Mouse (Mus musculus) megakaryocyte, embryonic 14.5 days (primary cell): Measurements from ENCODE around the gene Sorcs2. TPM values are rescaled to one million over a fixed set of nuclear protein-coding genes. Genes with fewer than 3 reads are reported as not detected.

Experiments used
- H3K27me3 ChIP-seq: replicated peaks from 2 replicates; pipeline ENCODE3; 2012; ENCODE audit warnings: inconsistent platforms
- H3K36me3 ChIP-seq: replicated peaks from 2 replicates; pipeline ENCODE3; 2012; ENCODE audit warnings: low read length, inconsistent platforms, mixed read lengths
- H3K4me1 ChIP-seq: 2 replicates; pipeline ENCODE4 v1.6.1; 2012; ENCODE audit warnings: inconsistent platforms
- H3K4me3 ChIP-seq: replicated peaks from 2 replicates; pipeline ENCODE3; 2012; ENCODE audit warnings: moderate library complexity, mild to moderate bottlenecking, inconsistent platforms
- H3K9me3 ChIP-seq: 2 replicates; pipeline ENCODE4 v1.6.1; 2012; ENCODE audit warnings: inconsistent platforms
- FLI1 ChIP-seq: IDR thresholded peaks from 2 replicates; pipeline ENCODE4 v1.6.1; 2012; ENCODE audit warnings: low read length, inconsistent platforms, mixed read lengths
- GATA1 ChIP-seq: IDR thresholded peaks from 3 replicates; pipeline ENCODE4 v1.6.1; 2012; ENCODE audit warnings: mixed read lengths, low read length, inconsistent platforms, borderline replicate concordance
- polyA plus RNA-seq: library from polyadenylated mRNA; stranded (reverse); fragments of >175 nt; gene quantifications from 2 replicates; pipeline ENCODE4 v1.2.3, GENCODE M21; 2012; ENCODE audit warnings: low replicate concordance; ENCODE audit not compliant: insufficient read depth

The Sorcs2 gene
- polyA plus RNA-seq, 1 experiment: not detected

DNA sequence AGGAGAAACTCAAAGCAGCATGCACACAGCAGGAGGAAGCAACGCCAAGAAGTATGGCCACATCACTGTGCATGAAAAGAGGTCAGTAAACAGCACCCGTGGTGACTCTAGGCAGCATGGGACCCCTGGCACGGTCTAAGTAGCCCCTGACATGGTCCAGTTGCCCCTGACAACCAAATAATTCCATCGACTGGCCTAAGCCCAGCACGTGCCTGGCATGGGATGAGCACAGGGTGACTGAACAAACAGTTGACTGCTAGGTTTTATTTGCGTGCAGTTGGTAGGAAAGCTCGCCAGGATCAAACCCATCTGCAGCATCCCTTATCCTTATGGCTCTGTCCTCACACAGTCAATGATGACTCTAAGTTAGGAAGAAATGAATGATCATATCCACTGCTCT lies 61.7 kb downstream of the Sorcs2 start:
- no peaks in the 10 kb centered on the region for H3K36me3 ChIP-seq
- no peaks in the 10 kb centered on the region for H3K9me3 ChIP-seq
- no peak for TF ChIP-seq GATA1
- TF ChIP-seq FLI1: no peak

DNA sequence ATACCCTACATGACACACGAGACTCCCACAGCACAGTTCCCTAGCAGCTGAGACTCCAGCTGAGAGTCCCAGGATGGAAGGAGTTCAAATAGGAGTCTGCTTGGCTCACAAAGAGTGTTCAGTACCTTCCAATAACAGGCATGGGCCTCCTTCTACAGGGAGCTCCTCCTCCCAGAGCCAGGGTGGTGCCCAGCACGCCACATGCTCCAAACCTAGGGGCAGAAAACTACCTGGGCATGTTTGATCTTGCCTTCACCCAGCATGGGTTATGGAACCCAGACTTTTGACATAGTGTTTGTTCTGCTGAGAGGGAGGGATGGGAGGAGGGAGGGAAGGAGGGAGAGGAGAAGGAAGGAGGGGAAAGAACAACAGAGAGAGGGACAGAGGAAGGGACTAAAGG lies 62.3 kb downstream of the Sorcs2 start:
- Histone ChIP-seq H3K36me3 (no peaks in the 10 kb centered on the region), H3K9me3 (no peaks in the 10 kb centered on the region), H3K4me1 (peaks cover 11% of the 10 kb centered on the region; the same call in 1 of the 2 replicates), H3K4me3 (no peak overlapping the region), H3K27me3 (peaks cover 60% of the 10 kb centered on the region)
- TF ChIP-seq FLI1: no peak
- no peak for TF ChIP-seq GATA1

More for the DNA sequence above, 61.7 kb downstream of the Sorcs2 start:
- Histone ChIP-seq H3K4me1 (peaks cover 11% of the 10 kb centered on the region; the same call in 1 of the 2 replicates), H3K4me3 (no peak overlapping the region), H3K27me3 (peaks cover 56% of the 10 kb centered on the region)

DNA sequence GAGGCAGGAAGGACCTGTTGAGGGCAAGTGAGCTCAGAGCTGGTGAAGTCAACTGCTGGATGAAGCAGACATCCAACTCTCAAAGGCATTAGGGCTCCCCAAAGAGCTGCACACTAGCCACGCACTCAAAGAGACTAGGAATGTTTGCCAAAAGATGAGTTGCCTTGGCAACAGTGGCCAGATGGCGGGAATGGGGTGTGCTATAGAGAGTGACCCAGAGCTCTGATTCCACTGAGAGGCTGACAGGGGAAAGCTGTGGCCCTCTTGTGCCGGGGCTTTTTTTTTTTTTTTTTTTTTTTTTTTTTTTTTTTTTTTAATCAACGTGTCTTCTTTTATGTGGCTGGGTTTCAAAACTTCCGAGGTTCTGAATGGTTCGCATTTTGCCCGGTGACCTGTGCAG lies 63.7 kb downstream of the Sorcs2 start:
- H3K4me3 ChIP-seq: no peak overlapping the region
- H3K36me3 ChIP-seq: no peaks in the 10 kb centered on the region
- peaks cover 67% of the 10 kb centered on the region for H3K27me3 ChIP-seq
- peaks cover 11% of the 10 kb centered on the region; the same call in 1 of the 2 replicates for H3K4me1 ChIP-seq
- no peaks in the 10 kb centered on the region for H3K9me3 ChIP-seq
- TF ChIP-seq GATA1 (no peak), FLI1 (no peak)

DNA sequence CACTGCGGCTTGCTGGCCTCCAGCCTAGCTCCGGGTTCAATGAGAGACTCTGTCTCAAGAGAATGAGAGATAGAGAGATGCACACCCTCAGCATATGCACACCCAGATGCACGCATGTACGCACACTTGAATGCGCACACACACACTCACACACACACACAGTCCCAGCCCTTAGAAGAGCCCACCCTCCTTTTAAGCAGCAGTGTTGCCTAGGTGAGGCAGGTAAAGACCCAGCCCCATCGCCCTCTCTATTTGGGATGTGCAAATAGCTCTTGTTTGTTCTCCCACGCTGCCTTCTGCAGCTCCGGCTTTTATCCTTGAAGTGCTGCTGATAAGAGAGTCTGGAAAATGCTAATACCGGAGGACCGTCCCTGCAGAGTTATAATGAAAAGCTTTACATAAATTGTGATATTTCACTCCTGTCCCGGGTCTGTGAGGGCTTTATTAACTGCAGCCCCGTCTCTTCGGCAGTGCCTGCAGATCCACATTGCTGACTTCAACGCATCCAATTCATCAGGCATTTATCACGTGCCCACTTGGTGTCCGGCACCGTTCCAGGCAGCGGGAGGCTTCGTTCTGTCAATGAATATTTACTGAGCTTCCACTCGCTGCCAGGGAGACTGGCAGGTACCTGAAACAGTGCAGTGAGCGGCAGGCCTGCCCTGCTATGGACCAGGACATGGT lies 67.3 kb downstream of the Sorcs2 start:
- TF ChIP-seq FLI1 (no peak), GATA1 (no peak)
- H3K36me3 ChIP-seq: no peaks in the 10 kb centered on the region

DNA sequence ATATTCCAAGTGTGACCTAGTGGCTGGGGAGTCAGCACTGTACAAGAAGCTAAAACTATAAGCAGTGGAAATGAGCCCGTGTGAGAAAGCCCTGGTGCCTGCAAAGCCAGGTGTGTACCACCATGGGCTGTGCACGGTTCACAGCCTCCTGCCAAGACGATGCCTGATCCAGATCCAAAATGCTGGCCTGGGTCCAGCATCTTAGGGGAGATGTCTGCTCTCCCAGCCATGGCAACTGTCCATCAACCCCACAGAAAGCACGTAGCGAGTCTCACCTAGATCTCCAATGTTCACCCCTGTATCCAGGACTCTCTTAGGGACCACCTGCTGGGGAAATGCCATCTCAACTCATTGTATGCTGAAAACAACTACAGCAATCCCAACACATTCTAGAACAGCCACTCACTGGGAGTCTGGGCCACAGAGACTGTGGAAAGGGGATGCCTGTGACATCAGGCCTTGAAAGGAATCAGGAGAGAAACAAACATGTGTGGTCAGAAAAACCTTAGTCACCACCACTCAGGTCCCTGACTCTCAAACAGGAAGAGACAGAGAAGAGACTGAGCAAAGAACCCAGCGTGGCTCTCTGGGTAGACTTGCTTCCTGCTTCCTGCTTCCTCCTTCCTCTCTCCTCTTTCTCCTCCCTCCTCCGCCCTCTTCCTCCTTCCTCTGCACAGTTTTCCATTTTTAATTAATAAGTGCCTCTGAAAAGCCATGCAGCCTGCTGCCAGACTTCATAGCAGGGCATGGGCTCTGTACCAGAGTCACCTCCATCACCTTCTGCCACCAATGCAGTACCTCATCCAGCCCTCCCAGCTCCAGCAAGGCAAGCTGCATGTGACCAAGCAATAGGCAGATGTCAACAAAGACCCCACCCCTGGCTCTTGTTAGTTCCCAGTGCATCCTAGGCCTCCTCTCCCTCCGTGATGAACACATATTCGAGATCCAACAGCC lies 71.6 kb downstream of the Sorcs2 start:
- H3K9me3 ChIP-seq: no peaks in the 10 kb centered on the region
- TF ChIP-seq GATA1 (no peak), FLI1 (no peak)
- peaks cover 62% of the 10 kb centered on the region for H3K27me3 ChIP-seq
- H3K4me3 ChIP-seq: no peak overlapping the region
- no peaks in the 10 kb centered on the region for H3K36me3 ChIP-seq
- no peaks in the 10 kb centered on the region for H3K4me1 ChIP-seq

More for the DNA sequence above, 67.3 kb downstream of the Sorcs2 start:
- Histone ChIP-seq H3K9me3 (no peaks in the 10 kb centered on the region), H3K4me3 (no peak overlapping the region), H3K4me1 (peaks cover 4% of the 10 kb centered on the region; the same call in 1 of the 2 replicates), H3K27me3 (peaks cover 49% of the 10 kb centered on the region)

DNA sequence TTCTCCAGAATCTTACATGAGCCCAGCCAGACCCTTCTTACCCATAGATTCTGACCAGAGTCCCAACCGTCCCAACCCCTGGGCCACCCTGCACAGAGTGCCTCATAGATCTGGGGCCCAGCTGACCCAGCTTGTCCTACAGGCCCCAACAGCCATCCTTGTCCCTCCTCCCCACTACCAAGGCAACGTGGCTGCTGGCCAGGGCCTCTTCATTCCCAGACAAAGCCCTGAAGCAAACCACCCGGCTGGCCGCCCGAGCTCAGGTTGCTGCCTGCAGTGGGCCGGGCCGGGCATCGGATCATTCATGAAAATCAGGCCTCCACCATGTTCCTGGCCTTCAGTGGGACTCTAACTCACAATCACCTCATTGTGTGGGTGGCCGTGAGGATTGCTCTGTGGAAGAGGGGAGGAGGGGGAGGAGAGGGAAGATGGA lies 73.8 kb downstream of the Sorcs2 start:
- TF ChIP-seq FLI1: no peak
- no peak for TF ChIP-seq GATA1
- no peaks in the 10 kb centered on the region for H3K36me3 ChIP-seq
- no peaks in the 10 kb centered on the region for H3K4me1 ChIP-seq
- H3K9me3 ChIP-seq: no peaks in the 10 kb centered on the region
- peaks cover 63% of the 10 kb centered on the region for H3K27me3 ChIP-seq
- H3K4me3 ChIP-seq: no peak overlapping the region

DNA sequence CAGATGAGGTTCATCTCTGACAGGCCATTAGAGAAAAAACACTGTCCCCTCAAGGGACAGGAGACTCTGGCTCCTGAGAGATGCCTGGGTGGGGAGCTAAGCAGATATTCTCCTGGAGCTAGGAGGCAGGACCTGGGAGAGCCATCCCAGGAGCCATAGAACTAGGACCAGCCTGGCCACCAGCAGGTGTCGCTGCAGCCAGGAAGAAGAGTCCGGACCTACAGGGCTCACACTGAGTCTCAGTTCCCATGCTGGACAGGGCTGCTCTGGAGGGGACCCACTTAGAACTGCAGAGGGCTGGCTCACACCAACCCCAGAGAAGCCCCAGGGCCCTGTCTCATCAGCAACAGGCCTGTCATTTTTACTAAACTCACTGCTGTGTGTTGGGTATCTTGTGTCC lies 74.4 kb downstream of the Sorcs2 start:
- Histone ChIP-seq H3K27me3 (peaks cover 59% of the 10 kb centered on the region), H3K9me3 (no peaks in the 10 kb centered on the region), H3K4me1 (no peaks in the 10 kb centered on the region), H3K4me3 (no peak overlapping the region), H3K36me3 (no peaks in the 10 kb centered on the region)
- TF ChIP-seq FLI1 (no peak), GATA1 (no peak)

GRCm38 (mm10) chr5:36321581-36321980 lies 76.4 kb downstream of the Sorcs2 start:
- Histone ChIP-seq H3K4me3 (no peak overlapping the region), H3K36me3 (no peaks in the 10 kb centered on the region), H3K27me3 (peaks cover 58% of the 10 kb centered on the region), H3K9me3 (no peaks in the 10 kb centered on the region), H3K4me1 (no peaks in the 10 kb centered on the region)
- no peak for TF ChIP-seq GATA1
- TF ChIP-seq FLI1: no peak

GRCm38 (mm10) chr5:36320667-36321066 lies 77.3 kb downstream of the Sorcs2 start:
- TF ChIP-seq FLI1: no peak
- TF ChIP-seq GATA1: no peak
- peaks cover 64% of the 10 kb centered on the region for H3K27me3 ChIP-seq
- H3K9me3 ChIP-seq: no peaks in the 10 kb centered on the region
- no peak overlapping the region for H3K4me3 ChIP-seq
- H3K4me1 ChIP-seq: no peaks in the 10 kb centered on the region
- no peaks in the 10 kb centered on the region for H3K36me3 ChIP-seq
